Mouse (Mus musculus) retina, embryonic 14.5 days (tissue): Measurements from ENCODE around the gene Foxn3.

Experiments
- DNase-seq: peaks from one replicate; pipeline ENCODE4 v3.0.0-alpha.2; 2015; ENCODE audit warnings: low spot score

Foxn3 gene

DNA sequence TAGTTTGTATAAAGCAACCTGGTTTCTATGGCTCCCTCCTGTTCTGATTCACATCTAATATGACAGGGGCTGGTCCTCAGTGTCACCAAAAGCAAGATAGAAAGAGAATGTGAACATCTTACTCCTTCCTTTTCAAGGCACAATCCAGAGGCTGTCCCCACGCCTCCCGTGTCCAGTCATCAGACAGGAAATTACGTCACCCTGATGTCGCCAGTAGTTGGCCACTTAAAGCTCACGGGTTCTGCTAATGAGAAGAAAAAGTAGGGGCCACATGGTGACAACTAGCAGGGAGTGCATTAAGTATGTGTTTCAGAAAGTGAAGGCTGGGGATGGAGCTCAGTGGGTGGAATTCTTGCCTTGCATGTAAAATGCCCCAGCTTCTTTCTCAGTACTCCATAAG is 99.1 kb downstream of the Foxn3 start:
- no peak for DNase-seq

DNA sequence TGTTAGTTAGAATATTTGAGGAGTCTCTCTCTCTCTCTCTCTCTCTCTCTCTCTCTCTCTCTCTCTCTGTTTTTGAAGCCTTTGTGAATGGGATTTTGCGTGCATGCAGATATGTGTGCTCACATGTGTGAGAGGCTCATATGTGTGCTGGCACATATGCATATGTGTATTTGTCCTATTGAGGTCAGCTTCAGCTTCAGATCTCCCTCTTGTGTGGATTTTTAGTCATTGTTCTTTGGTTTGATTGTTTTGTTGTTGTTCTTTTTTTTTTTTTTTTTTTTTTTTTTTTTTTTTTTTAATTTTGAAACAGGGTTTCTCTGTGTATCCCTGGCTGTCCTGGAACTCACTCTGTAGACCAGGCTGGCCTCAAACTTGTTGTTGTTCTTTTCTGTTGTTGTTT is 100.5 kb downstream of the Foxn3 start:
- no peak for DNase-seq

DNA sequence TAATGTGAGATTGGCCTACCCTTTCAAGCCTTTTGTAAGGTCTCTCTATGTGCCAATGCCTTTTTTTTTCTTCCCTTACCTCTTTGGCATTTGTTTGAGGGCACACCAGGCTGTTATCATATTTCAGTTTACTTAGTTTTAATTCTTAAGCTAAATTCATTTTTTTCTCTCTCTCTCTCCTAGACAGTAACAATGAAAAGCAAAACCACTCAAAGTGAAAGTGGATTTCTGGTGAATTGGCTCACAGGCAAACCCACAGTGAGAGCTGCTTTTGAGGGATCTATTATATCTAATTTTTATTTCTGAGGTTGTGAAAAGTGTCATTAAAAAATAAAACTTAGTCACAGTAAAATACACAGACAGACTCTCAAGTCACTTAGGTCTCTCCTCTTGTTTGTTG is 101.1 kb downstream of the Foxn3 start:
- DNase-seq: no peak

DNA sequence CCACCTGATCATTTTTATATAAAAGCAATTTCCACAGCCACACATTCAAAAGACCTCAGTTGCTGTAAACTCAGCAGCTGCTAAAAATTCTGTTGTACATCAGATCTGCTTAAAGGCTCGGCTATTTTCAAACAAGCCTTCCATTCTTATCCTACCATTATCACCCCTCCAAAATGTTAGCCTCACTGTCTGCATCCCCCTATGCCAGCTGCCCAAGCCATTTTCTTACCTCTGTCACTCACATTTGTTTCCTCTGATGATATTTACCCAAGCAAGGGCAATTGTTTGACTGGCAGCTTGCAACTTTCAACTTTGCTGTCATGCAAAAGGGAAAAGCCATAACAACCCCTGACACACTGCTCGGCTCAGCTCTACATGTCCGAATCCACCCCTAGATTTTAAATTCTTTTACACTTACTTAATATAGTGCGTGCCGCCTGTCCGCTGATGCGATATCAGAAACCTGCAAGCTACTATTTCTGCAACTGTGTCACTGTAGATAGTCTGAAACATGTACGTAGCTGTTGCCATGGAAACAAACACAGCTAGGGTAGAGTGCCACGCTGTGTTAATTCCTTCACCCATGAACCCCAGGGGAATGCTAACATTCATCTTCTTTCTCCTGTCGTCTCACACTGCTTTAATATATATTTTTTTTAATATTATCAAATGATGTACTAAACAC is 105.7 kb downstream of the Foxn3 start:
- DNase-seq: peak; percentile 67

DNA sequence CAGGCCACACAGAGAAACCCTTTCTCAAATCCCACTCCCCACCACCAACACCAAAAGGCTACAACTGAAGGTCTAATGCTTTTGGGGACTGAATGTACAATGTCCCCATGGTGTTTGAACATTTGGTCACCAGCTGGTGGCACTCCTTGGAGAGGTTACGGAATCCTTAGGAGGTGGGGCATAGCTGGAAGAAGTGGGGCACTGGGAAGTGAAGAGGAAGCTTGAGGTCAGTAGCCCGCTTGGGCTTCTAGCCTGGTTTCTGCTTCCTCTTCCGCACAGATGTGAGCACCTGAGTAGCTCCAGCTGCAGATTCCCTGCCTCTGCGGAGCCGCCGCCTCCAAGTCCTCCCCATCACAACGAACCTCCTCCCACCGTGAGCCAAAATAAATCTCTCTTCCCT is 107.8 kb downstream of the Foxn3 start:
- DNase-seq: no peak

DNA sequence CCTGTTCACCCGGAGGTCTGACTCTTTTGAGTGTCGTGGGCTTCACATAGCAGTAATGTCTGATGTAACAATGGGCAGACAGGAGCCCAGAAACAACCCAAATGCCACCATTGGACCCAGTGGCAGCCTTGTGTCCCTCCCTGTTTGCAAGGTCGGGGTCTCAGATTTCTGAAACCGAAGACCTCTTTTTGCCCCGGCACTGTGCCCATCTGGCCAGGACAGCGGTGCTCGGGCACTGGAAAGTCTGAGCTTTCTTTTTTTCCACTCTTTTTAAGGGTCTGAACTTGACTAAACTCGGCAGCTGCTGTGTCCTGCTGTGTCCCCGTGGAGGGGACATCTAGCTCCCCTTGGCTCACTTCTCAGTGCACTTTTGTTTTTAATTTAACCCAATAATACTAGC is 109.0 kb downstream of the Foxn3 start:
- DNase-seq: no peak

DNA sequence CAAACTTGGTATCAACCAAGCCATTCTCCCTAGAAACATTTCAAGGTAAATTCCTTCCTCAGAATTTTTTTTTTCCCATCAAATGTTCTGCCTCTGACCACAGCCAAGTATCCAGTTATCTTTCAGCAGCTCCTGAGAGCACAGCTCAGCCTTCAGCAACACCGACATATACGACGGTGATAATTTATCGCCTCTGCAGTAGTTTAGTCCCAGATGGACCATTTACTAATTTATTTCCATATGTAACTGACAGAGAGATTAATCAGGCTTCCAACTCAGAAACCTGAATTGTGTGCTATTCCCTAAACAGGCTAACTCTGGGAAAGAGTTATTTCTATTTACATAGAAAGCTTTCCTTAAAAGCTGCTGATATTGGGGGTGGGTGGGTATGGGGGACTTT is 109.6 kb downstream of the Foxn3 start:
- DNase-seq: no peak

DNA sequence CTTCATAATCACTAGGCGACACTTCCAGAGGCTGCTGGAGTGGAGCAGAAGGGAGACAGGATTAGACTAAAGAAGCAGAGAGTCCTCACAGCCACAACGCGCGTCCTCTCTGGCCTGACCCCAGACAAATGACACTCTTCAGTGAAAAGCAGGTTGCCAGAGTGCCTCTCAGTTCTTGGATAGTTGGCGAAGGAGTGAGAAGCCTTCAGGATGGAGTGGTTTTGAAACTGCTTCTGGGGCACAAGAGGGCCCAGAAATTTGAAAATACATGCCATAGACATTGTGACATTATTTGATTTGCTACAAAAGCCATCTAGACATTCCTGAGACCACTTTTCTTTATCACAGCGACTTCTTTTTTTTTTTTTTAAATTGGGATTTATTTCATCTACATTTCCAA is 113.3 kb downstream of the Foxn3 start:
- no peak for DNase-seq

DNA sequence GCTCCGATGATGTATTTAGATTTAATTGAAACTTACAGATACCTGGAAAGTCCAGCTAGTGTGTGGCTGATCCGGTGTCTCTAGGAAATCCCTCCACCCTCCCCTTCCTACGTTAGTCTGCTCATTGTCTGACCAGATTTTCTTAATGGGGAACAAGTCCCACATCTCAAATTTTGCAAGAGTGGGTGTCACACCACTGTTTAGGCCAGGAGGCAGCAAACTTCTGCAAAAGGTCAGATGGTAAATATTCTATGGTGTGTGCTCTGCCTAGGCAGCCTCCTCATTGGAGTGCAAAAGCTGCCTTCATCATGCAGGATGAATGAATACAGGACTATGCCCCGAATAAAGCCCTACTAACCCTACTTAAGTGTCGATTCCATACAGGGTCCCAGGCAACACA is 115.6 kb downstream of the Foxn3 start:
- no peak for DNase-seq

DNA sequence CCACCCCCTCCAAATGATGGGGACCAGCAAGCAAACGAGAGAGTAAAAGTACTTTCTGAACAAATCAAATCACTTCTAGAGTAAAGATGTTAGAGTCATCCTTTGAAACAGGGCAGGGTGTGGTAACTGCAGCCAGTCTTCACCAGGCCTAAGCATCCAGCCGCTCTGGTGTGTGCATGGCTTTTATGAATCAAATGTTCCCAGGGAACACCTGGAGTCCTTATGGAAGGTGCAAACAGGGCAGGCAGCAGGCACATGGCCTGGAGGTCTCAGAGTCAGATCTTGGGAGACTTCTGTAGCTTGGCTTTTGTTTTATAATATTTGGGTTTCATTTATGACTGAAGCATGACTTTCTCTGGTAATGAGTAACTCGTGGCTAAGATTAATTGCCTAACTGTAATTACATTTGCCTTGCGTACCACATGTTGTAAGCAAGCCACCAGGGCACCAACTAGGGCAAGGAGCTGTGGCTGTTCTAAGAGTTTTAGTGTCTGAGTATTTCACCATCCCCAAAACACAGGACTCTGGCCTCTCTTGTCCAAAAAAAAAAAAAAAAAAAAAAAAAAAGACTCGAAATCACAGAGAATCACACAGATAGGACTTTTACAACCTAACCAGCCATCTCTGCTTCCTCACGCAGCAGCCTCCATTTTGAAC is 118.2 kb downstream of the Foxn3 start:
- no peak for DNase-seq

DNA sequence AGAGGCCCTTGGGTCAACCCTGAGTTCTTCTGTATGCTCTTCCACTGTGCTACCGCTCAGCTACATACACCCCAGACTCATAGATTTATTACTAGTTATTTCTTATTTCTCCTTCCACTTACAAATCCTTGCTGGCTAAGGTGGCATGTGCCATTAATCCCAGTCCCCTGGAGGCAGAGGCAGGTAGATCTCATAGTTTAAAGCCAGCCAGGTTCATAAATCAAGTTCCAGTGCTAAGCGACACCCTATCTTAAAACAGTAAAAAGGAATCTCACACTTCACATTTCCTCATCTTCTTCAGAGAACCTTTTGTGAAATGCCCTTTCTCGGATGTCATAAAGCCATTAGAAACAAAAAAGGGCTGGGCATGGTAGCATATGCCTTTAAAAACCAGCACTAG is 120.6 kb downstream of the Foxn3 start:
- DNase-seq: no peak

DNA sequence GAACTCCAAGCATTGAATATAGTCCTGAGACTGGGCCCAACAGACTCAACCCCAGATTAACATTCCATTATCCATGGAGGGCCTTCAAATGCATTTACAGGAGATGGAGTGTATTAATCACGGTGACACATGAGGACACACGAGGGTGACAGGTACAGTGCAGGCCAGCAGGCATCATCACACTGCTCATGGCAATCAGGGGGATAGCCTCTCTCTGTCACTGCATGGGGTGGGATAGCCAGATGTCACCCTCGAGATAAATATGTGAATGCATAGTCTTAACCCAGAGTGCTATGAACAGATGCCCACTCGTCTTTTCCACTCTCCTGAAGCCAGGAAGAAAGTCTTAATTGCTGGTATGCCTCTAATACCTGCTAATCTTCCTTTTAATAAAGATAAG is 122.4 kb downstream of the Foxn3 start:
- peak; percentile 59 for DNase-seq

DNA sequence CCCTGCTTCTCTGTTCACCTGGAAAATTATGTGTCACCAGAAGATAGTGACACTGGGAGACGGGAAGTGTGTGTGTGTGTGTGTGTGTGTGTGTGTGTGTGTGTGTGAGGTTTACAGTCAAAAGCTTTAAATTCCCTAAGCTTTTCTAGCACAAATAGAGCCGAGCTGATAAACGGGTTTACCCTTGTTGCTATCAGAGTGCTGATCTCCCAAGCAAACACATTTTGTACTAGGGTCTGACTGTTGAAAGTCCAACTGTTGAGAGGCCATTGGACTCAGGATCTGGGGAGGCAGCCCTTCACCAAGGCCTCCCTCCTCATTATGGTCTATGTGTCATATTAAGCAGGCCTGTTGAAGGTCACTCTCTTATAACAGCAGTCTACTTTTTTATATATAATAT is 123.4 kb downstream of the Foxn3 start:
- no peak for DNase-seq

DNA sequence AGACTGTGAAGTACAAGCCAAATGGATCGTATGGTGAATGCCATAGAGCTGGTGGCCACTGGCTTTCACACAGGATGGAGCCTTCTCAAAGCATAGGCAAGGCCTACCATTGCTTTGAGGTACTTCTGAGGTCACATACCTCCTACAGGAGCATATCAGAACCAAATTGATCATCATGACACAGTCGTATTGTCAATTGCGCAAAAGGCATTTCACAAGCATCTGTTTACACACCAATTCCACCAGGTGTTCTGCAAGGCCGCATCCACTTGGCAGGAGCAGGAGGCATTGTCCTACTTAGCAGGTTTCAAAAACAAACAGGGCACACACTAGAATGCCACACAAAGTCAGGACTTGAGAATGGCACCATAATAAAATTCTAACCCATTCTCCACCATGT is 128.2 kb downstream of the Foxn3 start:
- no peak for DNase-seq

DNA sequence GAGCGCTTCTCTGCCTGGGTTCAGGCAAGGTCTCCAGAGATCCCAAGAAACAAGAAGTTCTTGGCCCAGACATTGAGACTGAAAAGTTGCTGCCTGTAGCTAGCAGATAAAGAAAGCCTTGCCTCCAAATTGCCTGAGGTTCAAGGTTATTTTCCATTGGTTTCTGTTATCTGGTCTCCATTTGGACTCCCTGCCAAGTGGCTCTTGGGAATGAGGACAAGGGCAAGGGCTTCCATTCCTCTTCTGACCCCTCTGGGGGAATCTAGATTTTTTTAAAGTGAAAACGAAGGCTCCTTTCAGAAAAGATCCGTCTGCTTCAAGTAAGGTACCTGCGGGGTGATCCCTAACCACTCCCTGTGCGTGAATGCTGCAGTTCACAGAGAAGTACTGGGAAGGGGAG is 130.0 kb downstream of the Foxn3 start:
- no peak for DNase-seq

DNA sequence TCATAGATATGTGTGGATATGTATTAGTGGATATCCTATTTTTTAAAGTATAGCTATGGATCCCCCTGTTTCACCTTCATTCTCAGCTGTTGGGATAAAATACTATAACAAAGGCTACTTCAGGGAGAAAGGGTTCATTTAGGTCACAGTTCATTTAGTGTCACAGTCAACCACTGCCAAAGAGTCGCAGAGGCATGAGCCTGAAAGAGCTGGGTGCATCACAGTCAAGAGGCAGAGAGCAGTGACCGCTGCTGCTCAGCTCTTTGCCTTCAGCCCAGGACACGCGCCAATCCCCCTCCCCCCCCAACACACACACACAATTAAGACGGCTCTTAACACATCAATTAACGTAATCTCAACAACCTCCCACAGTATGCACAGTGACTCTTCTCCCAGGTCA is 131.8 kb downstream of the Foxn3 start:
- DNase-seq: no peak

DNA sequence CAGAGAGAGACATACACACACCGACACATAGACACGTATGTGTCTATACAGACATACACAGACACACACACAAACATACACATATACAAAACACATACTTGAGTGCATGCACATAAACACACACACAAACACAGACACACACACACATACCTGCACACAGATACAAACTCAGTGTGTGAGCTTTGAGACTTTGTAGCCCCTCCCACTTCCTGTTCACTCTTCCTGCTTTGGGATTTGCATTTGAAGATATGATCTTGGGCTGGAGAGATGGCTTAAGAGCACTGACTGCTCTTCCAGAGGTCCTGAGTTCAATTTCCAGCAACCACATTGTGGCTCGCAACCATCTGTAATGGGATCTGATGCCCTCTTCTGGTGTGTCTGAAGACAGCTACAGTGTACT is 132.4 kb downstream of the Foxn3 start:
- no peak for DNase-seq

DNA sequence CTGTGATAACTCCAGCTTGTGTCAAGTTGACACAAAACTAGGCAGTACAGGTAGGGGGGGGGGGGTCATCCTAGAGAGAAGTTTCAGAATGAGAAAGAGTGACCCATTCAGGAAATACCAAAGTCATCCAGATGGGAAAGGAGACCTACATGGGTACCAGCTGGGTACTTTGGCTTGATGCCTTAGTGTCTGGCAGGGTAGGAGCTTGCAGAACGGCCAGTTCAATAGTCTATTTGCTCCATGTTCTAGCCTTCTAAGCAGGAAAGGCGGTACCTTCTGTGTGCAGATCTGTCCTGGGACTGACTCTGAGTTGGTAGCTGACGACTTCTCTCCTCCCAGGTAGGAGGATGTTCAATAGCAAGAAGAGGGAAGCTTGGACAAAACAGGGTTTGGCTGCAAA is 134.3 kb downstream of the Foxn3 start:
- DNase-seq: no peak

DNA sequence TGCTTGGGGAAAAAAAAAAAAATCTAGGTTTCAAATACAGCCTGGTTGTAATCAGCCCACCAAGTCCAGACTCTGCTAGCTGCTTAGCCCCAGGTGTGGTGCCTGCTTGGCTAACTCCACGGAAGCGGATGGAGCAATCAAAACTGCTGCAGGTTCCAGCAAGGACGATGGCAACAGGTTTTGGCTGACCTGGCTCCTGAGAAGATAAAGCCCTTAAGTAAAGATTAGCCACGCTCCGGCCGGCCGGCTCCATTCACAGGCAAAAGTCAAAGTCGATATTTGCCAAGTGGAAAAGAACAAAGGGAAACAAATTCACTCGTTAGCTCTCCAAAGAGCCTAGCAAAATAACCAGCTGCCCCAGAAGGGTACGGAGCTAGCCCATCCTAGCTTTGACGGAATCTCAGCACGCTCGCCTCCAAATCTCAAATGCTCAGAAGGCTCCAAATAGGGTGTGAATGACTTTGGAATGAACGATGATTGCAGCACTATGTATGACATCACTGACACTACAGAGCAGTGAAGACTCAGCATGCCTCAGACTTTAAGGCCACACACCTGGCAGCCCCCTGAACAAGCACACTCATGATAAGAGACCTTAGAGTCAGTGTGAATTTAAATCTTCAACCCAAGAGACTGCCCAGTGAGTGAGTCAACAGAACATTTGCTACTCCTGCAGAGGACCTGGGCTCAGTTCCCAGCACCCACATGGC is 137.0 kb downstream of the Foxn3 start:
- no peak for DNase-seq

DNA sequence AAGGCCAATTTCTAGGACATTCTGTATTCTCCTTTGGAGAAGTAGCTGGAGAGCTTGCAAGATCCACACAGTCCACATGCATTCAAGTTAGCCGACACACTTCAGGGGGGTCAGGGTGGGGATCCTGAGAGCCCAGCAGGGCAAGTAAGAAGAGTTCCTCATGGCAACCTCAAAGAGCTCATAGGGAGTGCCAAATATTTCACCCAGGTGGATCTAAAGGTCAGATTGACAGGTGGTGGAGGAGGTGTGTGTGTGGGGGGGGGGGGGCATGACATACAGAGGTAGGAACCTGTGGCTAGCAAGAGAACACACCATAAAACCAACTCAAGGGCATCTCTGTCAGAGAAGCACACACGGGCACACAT is 144.0 kb downstream of the Foxn3 start:
- no peak for DNase-seq

DNA sequence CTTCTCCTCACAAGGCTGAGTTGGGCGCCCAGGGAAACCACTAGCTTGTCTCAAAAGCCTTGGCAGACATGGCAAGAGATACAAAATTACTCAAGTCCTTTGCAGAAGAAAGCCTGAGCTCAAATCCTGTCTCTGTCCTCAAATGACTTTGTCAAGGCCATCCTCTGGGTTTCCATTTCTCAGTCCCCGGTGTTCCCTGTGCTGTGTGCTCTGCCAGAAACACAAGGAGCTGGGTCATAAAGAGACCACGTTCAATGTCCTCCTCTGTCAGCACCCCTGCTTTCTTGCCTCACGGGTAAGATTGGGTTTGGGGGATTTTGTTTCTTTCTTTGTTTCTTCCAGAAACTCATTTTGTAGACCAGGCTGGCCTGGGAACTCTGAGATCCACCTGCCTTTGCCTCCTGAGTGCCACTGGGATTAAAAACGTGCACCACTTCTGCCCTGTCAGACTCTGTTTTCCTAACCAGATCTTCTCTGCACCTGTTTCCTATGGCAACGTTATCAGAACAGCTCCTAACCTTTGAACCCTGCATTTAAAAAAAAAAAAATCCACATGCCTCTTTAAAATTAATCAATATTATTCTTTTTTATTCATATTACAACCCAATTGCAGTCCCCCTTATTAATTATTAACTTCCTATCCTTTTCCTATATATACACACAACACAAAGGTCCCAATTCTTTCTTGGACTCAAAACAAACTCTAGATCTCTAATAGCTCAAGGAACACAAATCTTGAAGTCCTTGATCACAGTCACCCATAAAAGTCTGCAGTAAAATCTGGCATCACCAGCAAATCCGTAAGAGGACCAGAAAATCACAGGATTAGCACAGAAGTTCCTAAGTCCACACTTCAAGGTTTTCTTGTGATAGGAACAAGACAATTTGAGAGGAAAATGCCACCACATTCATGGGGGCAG is 144.6 kb downstream of the Foxn3 start:
- no peak for DNase-seq

DNA sequence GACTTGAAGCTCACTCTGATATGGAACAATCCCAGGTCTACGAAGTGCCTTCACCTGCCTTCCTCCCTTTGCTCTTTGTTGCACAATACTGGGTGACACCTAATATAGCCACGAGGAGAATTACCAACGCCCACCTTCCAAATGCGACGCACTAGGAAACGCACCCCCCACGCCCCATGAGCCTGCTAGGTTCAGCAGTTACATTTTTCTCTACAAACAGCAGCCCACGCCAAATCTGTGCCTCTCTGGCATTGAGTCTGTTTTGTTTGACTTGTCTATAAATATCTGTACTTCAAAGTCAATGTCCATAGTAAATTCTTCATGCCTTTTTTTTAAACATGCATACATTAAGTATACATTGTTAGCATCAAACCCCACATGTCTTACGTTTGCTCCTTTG is 145.5 kb downstream of the Foxn3 start:
- no peak for DNase-seq

DNA sequence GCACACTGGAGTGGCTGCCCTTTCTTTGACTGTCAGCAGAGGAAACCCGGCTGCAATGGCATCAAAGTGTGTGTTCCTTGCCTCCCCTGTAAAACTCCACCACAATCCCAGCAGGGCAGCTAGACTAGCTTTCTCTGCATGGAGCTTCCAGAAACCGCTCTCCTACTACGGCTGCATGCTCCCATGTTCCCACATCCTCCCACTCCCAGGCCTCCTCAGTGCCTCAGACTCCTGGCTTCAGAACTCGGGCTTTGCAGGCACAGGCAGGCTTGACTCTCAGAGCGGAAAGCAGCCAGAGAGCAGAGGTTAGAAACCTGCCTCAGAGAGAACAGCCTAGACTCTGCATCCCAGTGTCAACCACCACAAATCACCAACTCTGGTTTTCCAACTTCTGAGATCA is 147.8 kb downstream of the Foxn3 start:
- no peak for DNase-seq
